Mouse (Mus musculus): ENCODE measurements around the gene Pkd2l1. TPM values are rescaled to one million over a fixed set of nuclear protein-coding genes. Genes with fewer than 3 reads are reported as not detected.
A peak's percentile ranks its signal among the peaks of the same experiment; 100 is the strongest.

Gene Pkd2l1
- polyA plus RNA-seq (2014; fragmentation: Nextera tagmentation; extraction: Ambion mirVana): not detected in 2 replicates

GRCm38 (mm10) chr19:44192342-44192741 lies at the start of gene Pkd2l1:
TSS of gene Pkd2l1 (minus strand) at chr19:44192442.
- Histone ChIP-seq H3K27ac (replicated peaks in 1 of 2; ENCODE audit: control insufficient read depth in 1 of 2, insufficient read depth in 1 of 2, low read depth in 2 of 2, low read length in 2 of 2) (no peak within 1 kb of the TSS), H3K4me1 (ENCODE audit: control insufficient read depth in 2 of 2, insufficient read depth in 2 of 2, low read length in 2 of 2) (no peaks in the 10 kb centered on the region), H3K36me3 (ENCODE audit: control insufficient read depth, insufficient read depth, low read length) (no peaks in the 10 kb centered on the region), H3K27me3 (ENCODE audit: control insufficient read depth, insufficient read depth, low read length) (no peaks in the 10 kb centered on the region), H3K9me3 (ENCODE audit: control insufficient read depth, low read length) (no peaks in the 10 kb centered on the region), H3K4me2 (ENCODE audit: low read length) (no peak within 1 kb of the TSS), H3K4me3 (ENCODE audit: control insufficient read depth in 1 of 2, insufficient read depth in 1 of 2, low read depth in 1 of 2, low read length in 2 of 2) (no peak within 1 kb of the TSS), H3K9ac (ENCODE audit: low read length) (no peak within 1 kb of the TSS)
- WGBS: 30% methylated on average over 3 of the region's 3 CpGs
- ATAC-seq (ENCODE audit: insufficient number of reproducible peaks, insufficient read depth, low FRiP score, low read depth): no peak

GRCm38 (mm10) chr19:44238906-44239305 lies 46.7 kb upstream of the Pkd2l1 start:
- Histone ChIP-seq H3K27me3 (ENCODE audit: control insufficient read depth, insufficient read depth, low read length) (no peaks in the 10 kb centered on the region), H3K9ac (ENCODE audit: low read length) (no peak overlapping the region), H3K4me3 (ENCODE audit: control insufficient read depth in 1 of 2, insufficient read depth in 1 of 2, low read depth in 1 of 2, low read length in 2 of 2) (no peak overlapping the region), H3K9me3 (ENCODE audit: control insufficient read depth, low read length) (no peaks in the 10 kb centered on the region), H3K4me1 (ENCODE audit: control insufficient read depth in 2 of 2, insufficient read depth in 2 of 2, low read length in 2 of 2) (peaks cover 4% of the 10 kb centered on the region in 2 experiments; a peak in 1 of 4 replicates), H3K36me3 (ENCODE audit: control insufficient read depth, insufficient read depth, low read length) (no peaks in the 10 kb centered on the region), H3K27ac (replicated peaks in 1 of 2; ENCODE audit: control insufficient read depth in 1 of 2, insufficient read depth in 1 of 2, low read depth in 2 of 2, low read length in 2 of 2) (no peak overlapping the region), H3K4me2 (ENCODE audit: low read length) (no peak overlapping the region)
- ATAC-seq (ENCODE audit: insufficient number of reproducible peaks, insufficient read depth, low FRiP score, low read depth): no peak
- WGBS: 65% methylated on average over 2 of the region's 2 CpGs

- H3K27me3 ChIP-seq (ENCODE audit: control insufficient read depth, insufficient read depth, low read length): no peaks in the 10 kb centered on the region
- 15% methylated on average over 19 of the region's 19 CpGs for WGBS
- no peak overlapping the region; the same call in 1 of the 2 replicates for H3K9ac ChIP-seq (ENCODE audit: low read length)
- H3K4me2 ChIP-seq (ENCODE audit: low read length): peak overlapping the region; percentile 61
- H3K27ac ChIP-seq (replicated peaks in 1 of 2; ENCODE audit: control insufficient read depth in 1 of 2, insufficient read depth in 1 of 2, low read depth in 2 of 2, low read length in 2 of 2): no peak overlapping the region
- no peaks in the 10 kb centered on the region for H3K9me3 ChIP-seq (ENCODE audit: control insufficient read depth, low read length)
- no peak for ATAC-seq (ENCODE audit: insufficient number of reproducible peaks, insufficient read depth, low FRiP score, low read depth)
- H3K36me3 ChIP-seq (ENCODE audit: control insufficient read depth, insufficient read depth, low read length): no peaks in the 10 kb centered on the region
- H3K4me1 ChIP-seq (ENCODE audit: control insufficient read depth in 2 of 2, insufficient read depth in 2 of 2, low read length in 2 of 2): peaks cover 4% of the 10 kb centered on the region in 2 experiments; a peak in 1 of 4 replicates
- peak overlapping the region; percentile 24 to 32 for H3K4me3 ChIP-seq (ENCODE audit: control insufficient read depth in 1 of 2, insufficient read depth in 1 of 2, low read depth in 1 of 2, low read length in 2 of 2)
Measured at GRCm38 (mm10) chr19:44237471-44238006, 45.3 kb upstream of the Pkd2l1 start.

- no peak overlapping the region for H3K27ac ChIP-seq (replicated peaks in 1 of 2; ENCODE audit: control insufficient read depth in 1 of 2, insufficient read depth in 1 of 2, low read depth in 2 of 2, low read length in 2 of 2)
Measured at GRCm38 (mm10) chr19:44231608-44232151, 39.4 kb upstream of the Pkd2l1 start.

GRCm38 (mm10) chr19:44230212-44230611 lies 38.0 kb upstream of the Pkd2l1 start:
- H3K4me2 ChIP-seq (ENCODE audit: low read length): no peak overlapping the region
- 65% methylated on average over 3 of the region's 3 CpGs for WGBS

More at GRCm38 (mm10) chr19:44231608-44232151, 39.4 kb upstream of the Pkd2l1 start:
- Histone ChIP-seq H3K9me3 (ENCODE audit: control insufficient read depth, low read length) (no peaks in the 10 kb centered on the region), H3K4me1 (ENCODE audit: control insufficient read depth in 2 of 2, insufficient read depth in 2 of 2, low read length in 2 of 2) (no peaks in the 10 kb centered on the region), H3K27me3 (ENCODE audit: control insufficient read depth, insufficient read depth, low read length) (no peaks in the 10 kb centered on the region), H3K36me3 (ENCODE audit: control insufficient read depth, insufficient read depth, low read length) (no peaks in the 10 kb centered on the region), H3K4me2 (ENCODE audit: low read length) (no peak overlapping the region), H3K4me3 (ENCODE audit: control insufficient read depth in 1 of 2, insufficient read depth in 1 of 2, low read depth in 1 of 2, low read length in 2 of 2) (no peak overlapping the region), H3K9ac (ENCODE audit: low read length) (no peak overlapping the region)
- 78% methylated on average over 4 of the region's 4 CpGs for WGBS
- ATAC-seq (ENCODE audit: insufficient number of reproducible peaks, insufficient read depth, low FRiP score, low read depth): no peak

GRCm38 (mm10) chr19:44229776-44230175 lies 37.5 kb upstream of the Pkd2l1 start:
- no peaks in the 10 kb centered on the region for H3K9me3 ChIP-seq (ENCODE audit: control insufficient read depth, low read length)
- H3K36me3 ChIP-seq (ENCODE audit: control insufficient read depth, insufficient read depth, low read length): no peaks in the 10 kb centered on the region
- no peaks in the 10 kb centered on the region for H3K27me3 ChIP-seq (ENCODE audit: control insufficient read depth, insufficient read depth, low read length)
- WGBS: 56% methylated on average over 2 of the region's 2 CpGs
- H3K4me1 ChIP-seq (ENCODE audit: control insufficient read depth in 2 of 2, insufficient read depth in 2 of 2, low read length in 2 of 2): no peaks in the 10 kb centered on the region
- no peak for ATAC-seq (ENCODE audit: insufficient number of reproducible peaks, insufficient read depth, low FRiP score, low read depth)
- H3K4me2 ChIP-seq (ENCODE audit: low read length): no peak overlapping the region
- H3K4me3 ChIP-seq (ENCODE audit: control insufficient read depth in 1 of 2, insufficient read depth in 1 of 2, low read depth in 1 of 2, low read length in 2 of 2): no peak overlapping the region
- no peak overlapping the region for H3K9ac ChIP-seq (ENCODE audit: low read length)
- H3K27ac ChIP-seq (replicated peaks in 1 of 2; ENCODE audit: control insufficient read depth in 1 of 2, insufficient read depth in 1 of 2, low read depth in 2 of 2, low read length in 2 of 2): no peak overlapping the region

More at GRCm38 (mm10) chr19:44230212-44230611, 38.0 kb upstream of the Pkd2l1 start:
- no peaks in the 10 kb centered on the region for H3K36me3 ChIP-seq (ENCODE audit: control insufficient read depth, insufficient read depth, low read length)
- no peak overlapping the region for H3K27ac ChIP-seq (replicated peaks in 1 of 2; ENCODE audit: control insufficient read depth in 1 of 2, insufficient read depth in 1 of 2, low read depth in 2 of 2, low read length in 2 of 2)
- no peaks in the 10 kb centered on the region for H3K9me3 ChIP-seq (ENCODE audit: control insufficient read depth, low read length)
- no peak overlapping the region for H3K4me3 ChIP-seq (ENCODE audit: control insufficient read depth in 1 of 2, insufficient read depth in 1 of 2, low read depth in 1 of 2, low read length in 2 of 2)
- H3K9ac ChIP-seq (ENCODE audit: low read length): no peak overlapping the region
- no peak for ATAC-seq (ENCODE audit: insufficient number of reproducible peaks, insufficient read depth, low FRiP score, low read depth)
- H3K4me1 ChIP-seq (ENCODE audit: control insufficient read depth in 2 of 2, insufficient read depth in 2 of 2, low read length in 2 of 2): no peaks in the 10 kb centered on the region
- H3K27me3 ChIP-seq (ENCODE audit: control insufficient read depth, insufficient read depth, low read length): no peaks in the 10 kb centered on the region

- H3K36me3 ChIP-seq (ENCODE audit: control insufficient read depth, insufficient read depth, low read length): no peaks in the 10 kb centered on the region
- H3K9me3 ChIP-seq (ENCODE audit: control insufficient read depth, low read length): no peaks in the 10 kb centered on the region
- WGBS: 72% methylated on average over 5 of the region's 5 CpGs
- no peak for ATAC-seq (ENCODE audit: insufficient number of reproducible peaks, insufficient read depth, low FRiP score, low read depth)
- no peak overlapping the region for H3K27ac ChIP-seq (replicated peaks in 1 of 2; ENCODE audit: control insufficient read depth in 1 of 2, insufficient read depth in 1 of 2, low read depth in 2 of 2, low read length in 2 of 2)
- no peak overlapping the region for H3K4me3 ChIP-seq (ENCODE audit: control insufficient read depth in 1 of 2, insufficient read depth in 1 of 2, low read depth in 1 of 2, low read length in 2 of 2)
- H3K4me2 ChIP-seq (ENCODE audit: low read length): no peak overlapping the region
- no peaks in the 10 kb centered on the region for H3K4me1 ChIP-seq (ENCODE audit: control insufficient read depth in 2 of 2, insufficient read depth in 2 of 2, low read length in 2 of 2)
- no peak overlapping the region for H3K9ac ChIP-seq (ENCODE audit: low read length)
- H3K27me3 ChIP-seq (ENCODE audit: control insufficient read depth, insufficient read depth, low read length): no peaks in the 10 kb centered on the region
Measured at GRCm38 (mm10) chr19:44225728-44226127, 33.5 kb upstream of the Pkd2l1 start.
